Mouse (Mus musculus) intestine, embryonic 15.5 days (tissue): Measurements from ENCODE around the gene Phldb1. TPM values are rescaled to one million over a fixed set of nuclear protein-coding genes. Genes with fewer than 3 reads are reported as not detected.

Experiments used
- ATAC-seq: fragments of 200-750 bp; cut with Nextera tagmentation; 2 replicates; pipeline ENCODE4 v1.8.0; 2017; ENCODE audit warnings: moderate TSS enrichment, moderate library complexity
- H3K27ac ChIP-seq: fragments of 300-500 bp; sonication (generic); 2 replicates; pipeline ENCODE4 v1.5.1; 2015; ENCODE audit warnings: mild to moderate bottlenecking, inconsistent platforms
- H3K27me3 ChIP-seq: fragments of 300-500 bp; sonication (generic); replicated peaks from 2 replicates; pipeline ENCODE4 v1.6.1; 2015; ENCODE audit warnings: inconsistent platforms
- H3K36me3 ChIP-seq: fragments of 300-500 bp; sonication (generic); 2 replicates; pipeline ENCODE4 v1.6.1; 2015; ENCODE audit warnings: inconsistent platforms
- H3K4me1 ChIP-seq: fragments of 300-500 bp; sonication (generic); replicated peaks from 2 replicates; pipeline ENCODE4 v1.6.1; 2015; ENCODE audit warnings: inconsistent platforms
- H3K4me2 ChIP-seq: fragments of 300-500 bp; sonication (generic); replicated peaks from 2 replicates; pipeline ENCODE4 v1.6.1; 2015; ENCODE audit warnings: mild to moderate bottlenecking, inconsistent platforms
- H3K4me3 ChIP-seq: fragments of 300-500 bp; sonication (generic); replicated peaks from 2 replicates; pipeline ENCODE4 v1.5.1; 2015; ENCODE audit warnings: inconsistent platforms
- H3K9ac ChIP-seq: fragments of 300-500 bp; sonication (generic); 2 replicates; pipeline ENCODE4 v1.6.1; 2015; ENCODE audit warnings: inconsistent platforms
- H3K9me3 ChIP-seq: fragments of 300-500 bp; sonication (generic); 2 replicates; pipeline ENCODE4 v1.6.1; 2016; ENCODE audit warnings: inconsistent platforms
- WGBS: fragments of 180-500 bp; shearing (Covaris S2); methylation state at CpG from one replicate; pipeline ENCODE4 v1.1.7; 2015; 5-methylcytosine and 5-hydroxymethylcytosine counted together
- polyA plus RNA-seq: library from polyadenylated mRNA; unstranded; fragments of >200 nt; fragmentation: Nextera tagmentation; extraction: Ambion mirVana; gene quantifications from 2 replicates; pipeline ENCODE4 v1.2.1, GENCODE M21; 2015

The Phldb1 gene
- polyA plus RNA-seq, 1 experiment from 2014 or later = 18.9 TPM

DNA sequence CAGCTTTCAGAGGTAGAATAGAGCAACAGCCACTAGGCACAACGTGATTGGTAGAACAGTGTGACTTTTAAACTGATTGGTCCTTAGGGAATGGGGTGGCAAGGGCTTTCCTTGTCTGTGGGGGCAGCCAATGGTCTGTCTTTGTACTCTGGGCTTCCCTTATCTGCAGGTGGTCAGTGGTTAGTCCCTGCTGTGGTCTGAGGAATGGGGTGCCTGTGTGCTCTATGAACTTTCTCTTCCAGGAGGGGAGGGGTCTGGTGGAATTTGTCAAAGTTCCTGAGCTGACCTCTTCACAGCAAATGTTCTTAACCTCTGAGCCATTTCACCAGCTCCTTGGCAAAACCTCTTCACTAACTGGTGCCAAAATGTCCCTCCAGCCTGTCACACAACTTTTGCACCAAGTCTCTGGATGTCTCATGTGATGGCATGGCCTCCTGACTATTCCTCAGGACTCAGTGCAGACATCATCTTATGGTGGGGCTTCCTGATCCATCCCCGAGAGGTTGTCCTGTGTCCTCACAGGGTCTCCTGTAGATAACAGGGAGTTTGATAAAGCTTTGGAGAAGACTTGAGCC is 62.6 kb downstream of the Phldb1 start:
- WGBS = 62% methylated on average over 2 of the region's 2 CpGs
- no peak overlapping the region for H3K4me3 ChIP-seq
- no peaks in the 10 kb centered on the region for H3K4me1 ChIP-seq

GRCm38 (mm10) chr9:44671416-44671815 is 63.6 kb downstream of the Phldb1 start:
- H3K36me3 ChIP-seq = no peaks in the 10 kb centered on the region
- H3K9me3 ChIP-seq = no peaks in the 10 kb centered on the region
- no peaks in the 10 kb centered on the region for H3K27me3 ChIP-seq
- H3K4me2 ChIP-seq = no peak overlapping the region
- H3K27ac ChIP-seq = no peak overlapping the region
- no peaks in the 10 kb centered on the region for H3K4me1 ChIP-seq
- no peak overlapping the region for H3K4me3 ChIP-seq
- ATAC-seq = no peak
- WGBS = 93% methylated on average over 5 of the region's 5 CpGs
- H3K9ac ChIP-seq = no peak overlapping the region

More for the DNA sequence above, 62.6 kb downstream of the Phldb1 start:
- ATAC-seq = no peak
- Histone ChIP-seq H3K9ac (no peak overlapping the region), H3K36me3 (no peaks in the 10 kb centered on the region), H3K9me3 (no peaks in the 10 kb centered on the region), H3K27me3 (no peaks in the 10 kb centered on the region), H3K4me2 (no peak overlapping the region), H3K27ac (no peak overlapping the region)

GRCm38 (mm10) chr9:44663706-44664105 is 71.3 kb downstream of the Phldb1 start:
- WGBS = 83% methylated on average over 6 of the region's 6 CpGs
- Histone ChIP-seq H3K9me3 (no peaks in the 10 kb centered on the region), H3K4me3 (no peak overlapping the region), H3K9ac (no peak overlapping the region), H3K36me3 (no peaks in the 10 kb centered on the region), H3K4me2 (no peak overlapping the region), H3K27ac (no peak overlapping the region), H3K4me1 (no peaks in the 10 kb centered on the region), H3K27me3 (no peaks in the 10 kb centered on the region)
- no peak for ATAC-seq

GRCm38 (mm10) chr9:44655098-44656066 is 79.6 kb downstream of the Phldb1 start:
- no peaks in the 10 kb centered on the region for H3K36me3 ChIP-seq
- H3K4me3 ChIP-seq = peak overlapping the region; percentile 19
- H3K4me2 ChIP-seq = peak overlapping the region; percentile 62
- WGBS = 18% methylated on average over 26 of the region's 26 CpGs
- peaks cover 4% of the 10 kb centered on the region for H3K4me1 ChIP-seq
- H3K27ac ChIP-seq = peak overlapping the region; percentile 44; the same call in 1 of the 2 replicates
- ATAC-seq = peak; percentile 77
- H3K9ac ChIP-seq = no peak overlapping the region
- no peaks in the 10 kb centered on the region for H3K9me3 ChIP-seq
- no peaks in the 10 kb centered on the region for H3K27me3 ChIP-seq

DNA sequence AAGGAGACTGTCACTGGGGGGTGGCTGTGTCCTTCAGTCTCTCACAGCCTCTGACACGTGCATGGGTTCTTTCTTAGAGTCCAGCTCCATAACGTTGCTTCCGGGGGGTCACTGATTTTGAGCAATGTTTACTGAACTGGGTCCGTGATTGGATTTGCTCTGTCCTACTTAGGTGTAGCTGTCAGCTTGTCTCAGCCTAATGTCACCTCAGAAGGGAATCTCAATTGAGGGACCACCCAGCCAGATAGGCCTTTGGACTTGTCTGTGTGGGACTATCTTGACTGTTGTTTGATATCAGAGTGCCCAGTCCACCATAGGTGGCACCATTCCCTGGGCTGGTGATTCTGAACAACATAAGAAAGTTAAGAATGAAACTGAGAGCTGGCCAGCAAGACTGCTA is 81.1 kb downstream of the Phldb1 start:
- Histone ChIP-seq H3K4me1 (peaks cover 4% of the 10 kb centered on the region), H3K27ac (no peak overlapping the region), H3K9ac (no peak overlapping the region), H3K27me3 (no peaks in the 10 kb centered on the region), H3K4me2 (no peak overlapping the region), H3K36me3 (no peaks in the 10 kb centered on the region), H3K4me3 (no peak overlapping the region), H3K9me3 (no peaks in the 10 kb centered on the region)
- ATAC-seq = no peak
- WGBS = 71% methylated on average over 4 of the region's 4 CpGs

DNA sequence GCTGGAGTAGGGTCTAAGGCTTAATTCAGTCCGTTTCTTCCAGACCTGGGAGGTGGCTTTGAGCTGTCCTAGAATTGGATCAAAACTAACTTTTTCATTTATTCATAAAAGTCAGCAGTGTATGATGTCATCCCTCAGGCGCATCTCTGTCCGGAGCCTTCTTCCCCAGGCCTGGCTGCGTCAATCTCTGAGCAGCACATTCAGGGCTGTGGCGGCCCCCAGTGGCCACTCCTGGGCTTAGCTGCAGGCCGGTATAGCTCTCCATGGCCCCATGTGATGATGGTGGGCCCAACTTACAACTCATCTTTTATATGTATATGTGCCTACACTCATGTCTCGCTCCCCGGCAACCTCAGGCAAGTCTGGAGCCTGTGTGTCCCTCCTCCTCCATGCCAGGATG is 83.0 kb downstream of the Phldb1 start:
- peak; percentile 75 for ATAC-seq
- Histone ChIP-seq H3K9ac (no peak overlapping the region), H3K4me3 (no peak overlapping the region), H3K4me1 (peaks cover 4% of the 10 kb centered on the region), H3K4me2 (no peak overlapping the region), H3K9me3 (no peaks in the 10 kb centered on the region), H3K27me3 (no peaks in the 10 kb centered on the region), H3K36me3 (no peaks in the 10 kb centered on the region), H3K27ac (no peak overlapping the region)
- WGBS = 14% methylated on average over 8 of the region's 8 CpGs

GRCm38 (mm10) chr9:44648881-44649281 is 86.1 kb downstream of the Phldb1 start:
- Histone ChIP-seq H3K4me3 (no peak overlapping the region), H3K36me3 (no peaks in the 10 kb centered on the region), H3K4me1 (no peaks in the 10 kb centered on the region), H3K4me2 (no peak overlapping the region), H3K27ac (no peak overlapping the region), H3K9me3 (no peaks in the 10 kb centered on the region), H3K27me3 (no peaks in the 10 kb centered on the region), H3K9ac (no peak overlapping the region)
- no peak for ATAC-seq
- WGBS = 82% methylated on average over 7 of the region's 7 CpGs

GRCm38 (mm10) chr9:44647656-44648055 is 87.3 kb downstream of the Phldb1 start:
- H3K36me3 ChIP-seq = no peaks in the 10 kb centered on the region
- no peak overlapping the region for H3K9ac ChIP-seq
- 81% methylated on average over 4 of the region's 4 CpGs for WGBS
- ATAC-seq = no peak
- no peaks in the 10 kb centered on the region for H3K9me3 ChIP-seq
- no peak overlapping the region for H3K4me2 ChIP-seq
- no peaks in the 10 kb centered on the region for H3K4me1 ChIP-seq
- H3K27ac ChIP-seq = no peak overlapping the region
- H3K27me3 ChIP-seq = no peaks in the 10 kb centered on the region
- no peak overlapping the region for H3K4me3 ChIP-seq

DNA sequence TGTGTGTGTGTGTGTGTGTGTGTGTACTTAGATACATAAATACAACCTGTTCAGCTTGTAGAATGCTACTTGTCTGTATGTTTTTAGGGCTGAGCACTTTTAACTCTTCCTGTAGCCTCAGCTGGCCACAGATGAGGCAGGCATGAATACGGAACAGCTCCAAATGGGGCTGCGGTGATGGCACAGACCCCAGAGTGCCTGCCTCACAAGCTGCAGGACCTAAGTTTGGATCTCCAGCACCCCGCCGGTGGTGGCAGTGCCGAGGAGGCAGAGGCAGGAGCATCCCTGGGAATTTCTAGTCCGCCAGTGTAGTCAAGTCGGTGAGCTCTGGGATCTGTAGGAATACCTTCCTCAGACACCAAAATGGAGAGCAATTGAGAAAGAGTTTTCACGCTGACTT is 88.0 kb downstream of the Phldb1 start:
- Histone ChIP-seq H3K27me3 (no peaks in the 10 kb centered on the region), H3K27ac (no peak overlapping the region), H3K9me3 (no peaks in the 10 kb centered on the region), H3K9ac (no peak overlapping the region), H3K4me2 (no peak overlapping the region), H3K4me1 (no peaks in the 10 kb centered on the region), H3K4me3 (no peak overlapping the region), H3K36me3 (no peaks in the 10 kb centered on the region)
- WGBS = 95% methylated on average over 8 of the region's 8 CpGs
- ATAC-seq = no peak

- no peaks in the 10 kb centered on the region for H3K36me3 ChIP-seq
- no peaks in the 10 kb centered on the region for H3K27me3 ChIP-seq
- H3K27ac ChIP-seq = no peak overlapping the region
- ATAC-seq = no peak
- H3K9me3 ChIP-seq = no peaks in the 10 kb centered on the region
- no peak overlapping the region for H3K9ac ChIP-seq
- no peak overlapping the region for H3K4me3 ChIP-seq
- H3K4me2 ChIP-seq = no peak overlapping the region
- 85% methylated on average over 6 of the region's 6 CpGs for whole genome bisulfite sequencing
- no peaks in the 10 kb centered on the region for H3K4me1 ChIP-seq
Measured at GRCm38 (mm10) chr9:44646366-44646765, 88.6 kb downstream of the Phldb1 start.

DNA sequence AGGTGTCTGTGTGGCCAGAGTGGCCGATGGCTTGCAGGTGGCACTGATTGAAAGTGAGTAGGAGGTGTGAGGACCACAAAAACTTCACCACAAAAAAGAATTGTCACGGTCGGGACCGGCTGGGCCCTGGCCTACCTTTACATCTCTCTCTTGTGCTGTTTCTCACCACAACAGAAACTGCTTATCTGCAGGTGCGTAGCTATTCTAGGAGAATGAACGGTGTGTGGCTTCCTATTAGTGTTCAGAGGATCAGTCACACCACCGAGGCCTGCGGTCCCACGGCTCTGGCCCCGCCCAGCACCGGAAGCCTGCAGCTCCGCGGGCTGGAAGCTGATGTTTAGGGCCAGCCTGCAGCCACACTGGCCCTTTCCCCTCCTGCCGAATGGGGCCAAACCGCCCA is 89.1 kb downstream of the Phldb1 start:
- no peaks in the 10 kb centered on the region for H3K4me1 ChIP-seq
- 64% methylated on average over 15 of the region's 15 CpGs for WGBS
- no peaks in the 10 kb centered on the region for H3K27me3 ChIP-seq
- no peak overlapping the region for H3K27ac ChIP-seq
- no peak overlapping the region for H3K4me2 ChIP-seq
- H3K9me3 ChIP-seq = no peaks in the 10 kb centered on the region
- no peak overlapping the region for H3K9ac ChIP-seq
- H3K36me3 ChIP-seq = no peaks in the 10 kb centered on the region
- no peak overlapping the region for H3K4me3 ChIP-seq
- no peak for ATAC-seq

DNA sequence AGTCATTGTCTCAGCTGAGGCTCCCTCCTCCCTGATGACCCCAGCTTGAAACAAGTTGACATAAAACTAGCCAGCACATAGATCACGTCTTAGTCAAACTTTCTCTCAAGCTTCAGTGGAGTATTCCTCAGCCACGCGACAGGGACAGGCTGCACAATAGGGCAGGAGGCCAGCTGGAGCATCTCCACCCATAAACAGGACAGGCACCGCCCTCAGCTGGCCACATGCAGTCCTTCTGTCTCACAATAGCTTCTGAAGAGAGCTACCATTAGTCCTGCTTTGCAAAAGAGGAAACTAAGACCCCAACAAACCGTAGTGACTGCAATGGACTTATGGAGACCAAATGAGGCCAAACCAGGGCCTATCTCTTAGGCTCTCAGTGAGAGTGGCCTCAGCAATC is 89.5 kb downstream of the Phldb1 start:
- Histone ChIP-seq H3K27ac (no peak overlapping the region), H3K4me1 (no peaks in the 10 kb centered on the region), H3K4me3 (no peak overlapping the region), H3K27me3 (no peaks in the 10 kb centered on the region), H3K9me3 (no peaks in the 10 kb centered on the region), H3K36me3 (no peaks in the 10 kb centered on the region), H3K4me2 (no peak overlapping the region), H3K9ac (no peak overlapping the region)
- 54% methylated on average over 5 of the region's 5 CpGs for WGBS
- no peak for ATAC-seq

DNA sequence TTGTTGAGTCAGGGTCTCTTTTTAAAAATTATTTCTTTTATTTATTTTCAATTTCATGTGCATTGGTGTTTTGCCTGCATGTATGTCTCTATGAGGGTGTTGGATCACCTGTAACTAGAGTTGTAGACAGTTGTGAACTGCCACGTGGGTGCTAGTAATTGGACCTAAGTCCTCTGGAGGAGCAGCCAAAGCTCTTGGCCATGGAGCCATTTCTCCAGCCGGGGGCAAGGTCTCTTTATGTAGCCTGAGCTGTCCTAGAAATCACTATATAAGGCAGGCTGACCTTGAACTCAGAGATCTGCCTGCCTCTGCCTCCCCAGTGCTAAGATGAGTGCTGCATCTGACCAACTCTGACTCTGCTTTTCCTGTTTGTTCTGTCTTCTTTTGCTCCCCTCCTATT is 90.8 kb downstream of the Phldb1 start:
- no peaks in the 10 kb centered on the region for H3K4me1 ChIP-seq
- WGBS = 82% methylated on average over 2 of the region's 2 CpGs

More for the DNA sequence above, 90.8 kb downstream of the Phldb1 start:
- Histone ChIP-seq H3K27me3 (no peaks in the 10 kb centered on the region), H3K4me3 (no peak overlapping the region), H3K36me3 (no peaks in the 10 kb centered on the region), H3K9ac (no peak overlapping the region), H3K27ac (no peak overlapping the region), H3K4me2 (no peak overlapping the region), H3K9me3 (no peaks in the 10 kb centered on the region)
- no peak for ATAC-seq
